Mouse (Mus musculus) kidney, adult 8-10 months (tissue): ENCODE measurements at regions not wholly inside any gene's neighbourhood (a gene's known extent, or its start where the extent isn't known, plus 50 kb on each side); places are given as distances from the start of the nearest gene placed in this dataset.

Source experiments
- DNase-seq, 2 experiments: peaks; one replicate each; pipeline ENCODE4 v3.0.0; 2022

- no peak for DNase-seq
Observed at GRCm38 (mm10) chr1:186909518-186910105, 57.6 kb upstream of the D1Pas1 start.

DNA sequence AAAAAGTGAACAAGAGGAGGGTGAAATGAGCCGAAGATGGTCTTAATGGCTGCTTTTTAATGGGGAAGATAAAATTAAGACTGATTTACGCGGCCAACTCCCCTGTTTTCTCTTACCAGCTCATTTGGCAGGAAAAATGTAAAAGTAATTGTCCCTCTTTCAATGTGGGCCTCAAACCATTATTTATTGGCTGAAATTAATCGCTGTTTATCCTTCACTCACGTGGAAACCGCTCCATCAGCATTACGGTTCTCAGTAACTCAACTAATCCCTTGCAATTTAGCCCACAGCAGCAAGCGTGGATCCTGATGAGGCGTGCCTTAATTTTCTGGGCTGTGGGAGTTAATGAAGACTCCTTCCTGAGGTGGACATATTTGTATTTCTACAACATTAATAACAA lies 58.1 kb upstream of the D1Pas1 start:
- no peak for DNase-seq

- no peak for DNase-seq
Observed at GRCm38 (mm10) chr1:186907409-186908170, 59.6 kb upstream of the D1Pas1 start.

- no peak for DNase-seq
Observed at GRCm38 (mm10) chr1:186905942-186906341, 61.3 kb upstream of the D1Pas1 start.

DNA sequence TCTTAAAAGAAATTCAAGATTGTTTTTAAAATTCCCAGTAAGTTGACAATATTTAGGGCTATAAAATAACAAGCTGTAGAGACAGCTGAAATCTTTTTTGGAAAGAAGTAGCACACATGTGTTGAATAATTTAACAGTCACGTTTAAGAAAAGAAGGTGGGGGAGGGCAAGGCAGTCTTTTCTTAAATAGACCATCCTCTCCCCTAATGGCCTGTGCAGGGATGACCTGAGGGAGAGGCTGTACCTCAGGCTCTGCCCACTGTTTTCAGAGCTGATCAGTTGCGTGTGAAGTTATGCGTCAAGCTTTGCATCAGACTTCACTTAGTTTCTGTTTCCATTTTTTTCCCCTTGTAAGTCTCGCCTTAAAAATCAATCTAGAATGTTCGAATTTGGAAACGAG lies 65.7 kb upstream of the D1Pas1 start:
- DNase-seq = no peak

GRCm38 (mm10) chr1:186898203-186898602 lies 69.0 kb upstream of the D1Pas1 start:
- DNase-seq = no peak

- DNase-seq = no peak
Observed at GRCm38 (mm10) chr1:186889584-186889852, 77.7 kb upstream of the D1Pas1 start.

- DNase-seq = no peak
Observed at GRCm38 (mm10) chr1:186888767-186889583, 78.2 kb upstream of the D1Pas1 start.

DNA sequence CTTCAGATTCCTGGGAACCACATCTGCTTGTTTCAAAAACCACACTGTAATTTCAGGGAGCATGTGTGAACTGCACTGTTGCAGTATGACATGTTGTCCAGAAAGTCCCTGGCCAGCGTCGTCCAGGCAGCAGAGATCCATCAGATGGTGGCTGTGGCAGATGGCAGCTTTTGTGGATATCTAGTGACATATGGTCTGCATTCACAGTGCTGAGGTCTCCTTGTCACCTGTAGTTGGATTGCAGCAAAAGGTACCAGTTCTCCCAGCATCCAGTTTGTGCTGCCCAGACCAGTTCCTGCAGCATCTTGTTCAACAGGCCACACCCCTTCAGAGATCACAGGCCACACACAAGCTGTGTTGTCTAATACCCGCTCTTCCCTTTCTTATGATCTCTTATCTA lies 80.1 kb upstream of the D1Pas1 start:
- DNase-seq = no peak

GRCm38 (mm10) chr1:186880391-186880790 lies 86.8 kb upstream of the D1Pas1 start:
- no peak for DNase-seq

DNA sequence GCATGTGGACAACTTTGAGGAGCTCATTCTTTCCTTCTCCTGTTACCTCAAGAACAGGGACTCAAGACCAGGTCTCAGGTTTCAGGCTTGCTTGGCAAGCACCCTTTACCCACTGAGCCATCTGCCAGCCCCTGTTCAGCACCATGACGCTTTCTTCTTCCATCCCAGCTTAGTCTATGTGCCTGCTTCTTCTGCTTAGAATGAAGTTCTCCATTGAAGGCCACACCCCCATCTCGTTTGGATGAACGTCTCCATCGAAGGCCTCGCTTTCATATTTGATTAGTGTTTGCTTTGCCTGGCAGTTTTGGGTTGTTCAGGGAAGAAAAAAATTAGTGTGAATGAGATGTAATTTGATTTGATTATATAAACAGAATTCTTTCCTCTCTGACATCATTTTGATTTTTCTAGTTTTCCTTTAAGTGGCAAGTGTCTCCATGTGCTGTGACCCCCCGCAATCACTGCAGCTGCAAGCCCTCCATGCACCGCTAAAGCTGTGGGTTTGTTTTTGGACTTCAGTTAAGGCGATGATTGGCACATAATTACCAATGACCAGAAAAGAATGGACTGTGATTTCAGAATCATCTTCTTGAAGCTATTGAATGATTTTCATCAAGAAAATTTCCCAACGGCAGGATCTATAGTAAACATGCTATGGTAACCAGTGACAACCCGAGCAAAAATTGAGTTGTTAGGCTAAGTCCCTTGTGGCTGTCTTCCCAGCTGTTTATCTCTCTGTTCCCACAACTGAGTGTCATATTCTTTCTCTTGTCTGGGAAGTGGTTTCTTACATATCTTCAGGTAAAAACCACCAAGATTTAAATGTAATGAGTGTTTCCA lies 106.4 kb upstream of the D1Pas1 start:
- no peak for DNase-seq

- DNase-seq = no peak
Observed at GRCm38 (mm10) chr1:186858285-186858684, 108.9 kb upstream of the D1Pas1 start.

DNA sequence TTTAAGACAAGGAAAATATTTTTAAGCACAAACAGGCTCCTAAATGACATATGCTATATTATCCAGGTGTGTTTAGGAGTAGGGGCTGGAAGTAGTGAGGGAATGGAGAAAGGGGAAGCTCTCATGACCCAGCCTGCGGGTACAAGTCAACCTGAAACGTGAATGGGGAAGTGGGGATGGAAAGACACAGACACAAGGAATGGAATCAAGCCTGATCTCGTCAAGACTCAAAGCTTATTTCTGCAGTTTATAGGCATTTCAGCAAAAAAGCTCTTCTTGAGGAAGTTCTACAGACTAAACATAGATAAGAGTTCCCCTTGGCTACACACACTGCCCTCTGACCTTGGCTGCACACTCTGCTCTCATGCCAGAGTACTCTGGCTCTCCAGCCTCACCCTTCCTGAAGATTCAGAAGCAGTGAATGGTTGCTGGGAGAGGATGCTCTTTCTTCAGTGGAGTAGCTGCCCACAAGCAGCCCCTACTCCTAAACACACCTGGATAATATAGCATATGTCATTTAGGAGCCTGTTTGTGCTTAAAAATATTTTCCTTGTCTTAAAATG lies 106.4 kb upstream of the Rrp15 start:
- DNase-seq = no peak

- no peak for DNase-seq
Observed at GRCm38 (mm10) chr1:186845256-186845655, 96.1 kb upstream of the Rrp15 start.

GRCm38 (mm10) chr1:186833896-186834800 lies 85.0 kb upstream of the Rrp15 start:
- DNase-seq = no peak

GRCm38 (mm10) chr1:186833441-186833895 lies 84.3 kb upstream of the Rrp15 start:
- DNase-seq = no peak

- DNase-seq = peak in 1 of 2 experiments; percentile 19
Observed at GRCm38 (mm10) chr1:186827773-186828172, 78.6 kb upstream of the Rrp15 start.

DNA sequence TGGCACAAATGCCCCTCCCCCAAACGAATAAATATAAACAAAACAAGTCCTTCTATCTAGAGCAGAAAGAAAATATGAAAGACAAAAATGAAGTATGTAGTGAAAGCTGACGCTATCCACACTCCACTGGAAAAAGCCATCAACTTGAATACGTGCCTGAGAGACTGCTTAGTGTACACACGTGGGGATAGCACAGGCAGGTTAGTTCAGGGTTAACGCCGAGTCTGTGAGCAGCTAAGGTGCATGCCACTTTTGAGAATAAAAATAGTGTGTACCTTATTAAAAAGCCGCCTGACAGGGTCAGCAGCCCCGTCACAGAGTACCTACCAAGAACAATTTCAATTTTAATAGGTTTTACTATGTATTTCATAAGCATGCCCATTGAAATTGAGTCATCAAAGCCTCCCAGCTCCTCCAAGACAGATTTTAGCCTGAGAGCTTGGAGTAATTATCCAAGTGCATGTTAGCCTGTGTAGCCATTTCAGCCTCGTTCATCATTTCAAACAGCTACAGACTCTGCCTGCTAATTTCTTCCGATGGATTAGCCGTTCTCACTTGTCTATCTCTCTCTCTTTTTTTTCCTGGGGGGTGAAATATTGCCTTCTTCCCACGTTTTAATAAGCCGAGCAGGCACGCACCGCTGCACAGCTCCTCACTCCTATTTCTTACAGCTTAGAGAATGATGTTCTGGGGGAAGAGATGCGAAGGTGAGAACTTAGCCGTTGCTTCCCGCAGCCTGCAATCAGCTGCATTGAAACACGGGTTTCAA lies 59.2 kb upstream of the Rrp15 start:
- no peak for DNase-seq

DNA sequence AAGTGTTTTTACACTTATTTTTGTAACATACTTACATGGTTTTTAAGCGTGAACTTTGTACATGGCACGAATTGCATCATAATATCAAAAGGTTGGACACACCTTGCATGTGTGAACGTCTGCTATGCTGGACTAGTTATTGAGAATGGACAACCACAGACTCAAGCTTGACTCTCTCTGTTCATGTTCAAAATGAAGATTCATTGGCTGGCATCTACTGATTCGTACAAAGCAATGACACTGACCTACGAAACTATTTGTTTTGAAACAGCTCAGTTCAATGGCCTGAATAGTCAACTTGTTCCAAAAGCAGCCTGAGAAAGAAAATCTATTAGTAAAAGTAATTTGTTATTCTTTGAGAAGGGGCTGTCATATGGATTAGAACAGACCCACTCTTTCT lies 55.3 kb upstream of the Rrp15 start:
- DNase-seq = no peak
